Mouse (Mus musculus) cortical plate, adult 2 months (tissue): ENCODE measurements around the gene Cnksr2. TPM values are rescaled to one million over a fixed set of nuclear protein-coding genes. Genes with fewer than 3 reads are reported as not detected.

Experiments
- H3K27ac ChIP-seq: fragments of 200-500 bp; 2 replicates; pipeline ENCODE4 v1.5.1; 2012; ENCODE audit warnings: low read length, control low read depth, inconsistent platforms; ENCODE audit not compliant: insufficient read depth
- H3K4me1 ChIP-seq: fragments of 200-500 bp; 2 replicates; pipeline ENCODE4 v1.6.1; 2011; ENCODE audit warnings: low read length; ENCODE audit not compliant: control insufficient read depth, insufficient read depth
- H3K4me3 ChIP-seq: fragments of 200-500 bp; 2 replicates; pipeline ENCODE4 v1.5.1; 2011; ENCODE audit warnings: mild to moderate bottlenecking, low read length, control low read depth; ENCODE audit not compliant: insufficient read depth
- CTCF ChIP-seq: fragments of 200-500 bp; IDR thresholded peaks from 2 replicates; pipeline ENCODE4 v1.5.1; 2011; ENCODE audit warnings: mild to moderate bottlenecking, control low read depth, low read length; ENCODE audit not compliant: insufficient read depth; ENCODE audit errors: extremely low read depth
- POLR2A ChIP-seq: fragments of 200-500 bp; IDR thresholded peaks from 2 replicates; pipeline ENCODE4 v1.6.1; 2011; ENCODE audit warnings: mild to moderate bottlenecking, low read length, control low read depth; ENCODE audit not compliant: insufficient read depth; ENCODE audit errors: extremely low read depth
- polyA plus RNA-seq: library from polyadenylated mRNA; depleted of rRNA; stranded (reverse); fragments of >200 nt; gene quantifications from 2 replicates; pipeline ENCODE4 v1.2.3, GENCODE M21; 2012; rRNA removed

The Cnksr2 gene
- 82.4 and 90.3 TPM in 2 replicates for polyA plus RNA-seq

DNA sequence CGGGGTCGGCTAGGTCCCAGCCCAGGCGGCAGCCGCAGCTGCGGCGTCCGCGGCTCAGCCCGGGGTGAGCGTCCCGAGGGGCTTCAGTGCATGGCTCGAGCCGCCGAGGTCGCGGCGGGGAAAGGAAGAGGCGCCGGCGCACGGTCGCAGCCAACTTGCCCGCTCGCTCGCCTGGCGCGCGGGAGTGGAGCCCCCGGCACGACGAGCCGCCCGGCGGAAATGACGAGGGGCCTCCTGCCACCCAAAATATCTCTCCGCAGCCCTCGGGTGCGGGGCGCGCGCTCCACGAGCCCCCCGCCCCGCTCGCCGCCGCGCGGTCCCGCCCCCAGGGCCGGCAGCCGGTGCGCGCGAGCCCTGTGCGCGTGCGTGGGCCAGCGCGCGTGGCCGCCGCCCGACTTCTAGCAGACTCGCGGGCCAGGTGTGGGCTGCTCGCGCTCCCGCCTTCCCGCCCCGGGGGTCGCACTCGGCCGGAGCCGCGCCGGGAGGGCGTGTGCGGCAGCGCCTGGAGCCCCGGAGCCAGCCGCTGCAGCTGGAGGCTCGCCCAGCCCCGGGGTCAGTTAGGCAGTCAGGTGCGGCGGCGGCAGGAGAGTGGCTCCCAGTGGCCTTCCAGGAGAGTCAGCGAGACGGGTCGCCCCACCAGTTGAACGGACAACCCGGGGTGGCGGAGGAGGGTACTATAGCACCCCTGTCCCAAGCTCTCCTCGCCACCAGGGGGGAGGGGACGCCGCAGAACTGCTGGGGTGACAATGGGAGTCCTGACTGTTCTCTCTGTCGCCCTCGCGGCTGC lies at the start of gene Cnksr2:
Gene Cnksr2, minus strand, starts transcription at position 238 of the 787 bp plus-strand sequence.
- TF ChIP-seq POLR2A (0 out of 2 replicates have a peak, but pooled peaks have one; percentile 38), CTCF (no peak)
- Histone ChIP-seq H3K4me1 (no peaks in the 10 kb centered on the region), H3K4me3 (peak within 1 kb of the TSS; percentile 100), H3K27ac (peak within 1 kb of the TSS; percentile 100)

DNA sequence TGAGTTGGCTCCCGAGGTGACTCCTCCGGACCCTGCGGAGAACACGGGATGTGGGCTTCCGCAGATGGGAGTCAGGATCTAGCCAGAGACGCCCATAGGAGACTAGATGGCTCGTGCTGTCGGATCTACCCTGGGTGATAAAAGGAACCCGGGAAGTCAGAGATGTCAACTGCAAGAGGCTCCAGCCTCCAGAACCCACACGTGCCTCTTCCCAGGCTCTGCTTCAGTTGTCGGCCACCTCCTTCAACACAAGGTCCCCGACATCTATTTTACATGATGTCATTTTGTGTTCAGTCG lies 698 bp upstream of the Cnksr2 start:
- H3K4me1 ChIP-seq: no peaks in the 10 kb centered on the region
- H3K27ac ChIP-seq: peak overlapping the region; percentile 94
- H3K4me3 ChIP-seq: peak overlapping the region; percentile 100
- TF ChIP-seq CTCF: no peak
- TF ChIP-seq POLR2A: no peak

- TF ChIP-seq CTCF (no peak), POLR2A (no peak)
- Histone ChIP-seq H3K27ac (peak overlapping the region; percentile 100), H3K4me3 (peak overlapping the region; percentile 100)
These were observed 638 bp downstream of the Cnksr2 start for GRCm38 (mm10) chrX:158042255-158043056.

GRCm38 (mm10) chrX:158041703-158042102 lies 1.4 kb downstream of the Cnksr2 start:
- no peaks in the 10 kb centered on the region for H3K4me1 ChIP-seq
- H3K27ac ChIP-seq: peak overlapping the region; percentile 100
- peak overlapping the region; percentile 100 for H3K4me3 ChIP-seq
- TF ChIP-seq CTCF (no peak), POLR2A (no peak)

More at GRCm38 (mm10) chrX:158042255-158043056, 638 bp downstream of the Cnksr2 start:
- H3K4me1 ChIP-seq: no peaks in the 10 kb centered on the region

DNA sequence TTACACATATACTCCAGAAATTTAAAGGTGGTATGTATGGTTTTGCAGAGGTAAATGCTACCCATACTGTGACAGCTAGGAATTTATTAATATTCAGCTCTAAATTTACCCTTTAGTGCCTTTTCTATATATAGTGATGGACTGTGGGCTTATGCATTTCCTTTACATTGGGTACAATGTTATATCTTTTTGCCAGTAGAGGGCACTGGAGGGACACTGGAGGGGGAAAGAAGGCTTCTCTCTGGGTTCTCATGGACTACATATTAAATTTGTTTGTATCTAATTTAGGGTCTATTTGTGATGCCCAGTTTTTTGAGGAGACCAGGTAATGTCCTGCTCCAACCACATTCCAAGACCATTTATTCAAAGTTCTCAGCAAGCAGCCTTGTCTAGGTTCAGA lies 91.4 kb downstream of the Cnksr2 start:
- Histone ChIP-seq H3K4me3 (no peak overlapping the region), H3K27ac (no peak overlapping the region), H3K4me1 (no peaks in the 10 kb centered on the region)
- TF ChIP-seq CTCF (no peak), POLR2A (no peak)

GRCm38 (mm10) chrX:157949256-157949655 lies 93.8 kb downstream of the Cnksr2 start:
- Histone ChIP-seq H3K4me3 (no peak overlapping the region), H3K4me1 (peaks cover 2% of the 10 kb centered on the region; the same call in 1 of the 2 replicates), H3K27ac (no peak overlapping the region)
- TF ChIP-seq POLR2A: no peak
- TF ChIP-seq CTCF: no peak

DNA sequence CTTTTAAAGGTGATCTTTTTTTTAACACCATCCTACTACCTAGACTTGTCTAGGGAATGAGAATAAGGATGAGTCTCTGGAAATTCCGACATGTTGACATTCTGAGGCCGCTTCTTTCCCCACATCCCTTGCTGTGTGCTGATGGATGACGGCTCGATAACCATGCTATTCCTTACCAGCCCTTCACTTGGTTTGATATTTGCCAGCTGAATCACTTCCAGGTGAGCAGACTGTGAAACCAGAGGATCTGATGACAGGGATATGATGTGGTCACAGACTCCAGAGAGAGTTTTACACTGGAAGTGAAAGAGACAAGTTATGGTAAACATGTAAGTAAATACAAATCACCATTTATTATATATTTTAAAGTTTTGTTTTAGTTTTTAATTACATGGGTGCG lies 98.0 kb downstream of the Cnksr2 start:
- TF ChIP-seq CTCF: no peak
- peaks cover 2% of the 10 kb centered on the region; the same call in 1 of the 2 replicates for H3K4me1 ChIP-seq

DNA sequence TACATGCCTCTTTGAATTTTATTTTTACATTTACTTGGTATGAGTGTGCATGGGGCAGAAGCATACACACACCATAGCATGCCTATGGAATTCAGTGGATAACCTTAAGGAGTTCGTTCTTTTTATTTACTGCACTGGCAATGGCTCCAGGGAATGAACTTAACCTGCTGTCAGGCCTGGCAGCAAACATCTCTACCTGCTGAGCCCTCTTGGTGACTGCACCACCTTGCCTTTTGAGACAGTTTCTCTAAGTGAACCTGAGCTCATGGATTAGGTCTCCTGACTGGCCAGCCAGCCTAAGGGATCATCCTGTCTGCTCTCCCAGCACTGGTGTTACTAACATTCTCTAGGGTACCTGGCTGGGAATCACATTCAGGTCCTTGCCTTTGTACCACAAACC lies 106.5 kb downstream of the Cnksr2 start:
- Histone ChIP-seq H3K27ac (no peak overlapping the region), H3K4me1 (no peaks in the 10 kb centered on the region), H3K4me3 (no peak overlapping the region)
- TF ChIP-seq POLR2A (no peak), CTCF (no peak)

More for the DNA sequence above, 98.0 kb downstream of the Cnksr2 start:
- H3K4me3 ChIP-seq: no peak overlapping the region
- no peak overlapping the region for H3K27ac ChIP-seq

GRCm38 (mm10) chrX:157920093-157920492 lies 123.0 kb downstream of the Cnksr2 start:
- Histone ChIP-seq H3K4me3 (no peak overlapping the region), H3K27ac (no peak overlapping the region), H3K4me1 (no peaks in the 10 kb centered on the region)
- no peak for TF ChIP-seq CTCF
- TF ChIP-seq POLR2A: no peak

DNA sequence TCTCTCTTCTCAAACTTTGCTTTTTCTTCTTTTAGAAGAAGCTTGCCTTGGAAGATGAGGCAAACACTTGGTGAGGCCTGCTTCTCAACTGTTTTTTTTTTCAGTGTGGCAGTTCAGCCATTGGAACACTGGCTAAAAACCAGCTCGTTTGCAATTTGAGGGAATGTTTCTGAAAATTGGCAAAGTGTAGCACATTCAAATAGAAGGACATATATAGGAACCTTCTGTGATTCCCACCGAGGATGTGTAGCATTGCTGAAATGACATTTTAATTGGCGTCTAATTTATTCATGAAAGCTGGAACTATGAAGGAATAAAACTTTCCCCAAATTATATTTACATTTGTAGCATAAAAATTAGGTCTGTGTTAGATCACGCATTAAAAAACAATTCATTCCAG lies 213.1 kb downstream of the Cnksr2 start:
- H3K4me3 ChIP-seq: no peak overlapping the region
- H3K27ac ChIP-seq: no peak overlapping the region
- no peak for TF ChIP-seq CTCF
- no peak for TF ChIP-seq POLR2A
- no peaks in the 10 kb centered on the region; the same call in 1 of the 2 replicates for H3K4me1 ChIP-seq
